Mouse (Mus musculus): Measurements from ENCODE around the gene Fbh1. TPM values are rescaled to one million over a fixed set of nuclear protein-coding genes. Genes with fewer than 3 reads are reported as not detected.
A peak's percentile ranks its signal among the peaks of the same experiment; 100 is the strongest.
"Not testable (repeated sequence)": the region's sequence is repeated elsewhere in the genome, so short reads cannot be mapped to it uniquely, and the experiment has no call there.

Fbh1 gene
- polyA plus RNA-seq, 1 experiment from 2014 or later: 133 TPM

GRCm38 (mm10) chr2:11718573-11718972 is 58.8 kb downstream of the Fbh1 start:
- WGBS: 84% methylated on average over 2 of the region's 2 CpGs
- ATAC-seq (ENCODE audit: insufficient number of reproducible peaks, low FRiP score): no peak
- H3K4me2 ChIP-seq: no peak overlapping the region
- H3K4me3 ChIP-seq: no peak overlapping the region
- H3K9ac ChIP-seq: no peak overlapping the region
- H3K4me1 ChIP-seq (replicated peaks): no peaks in the 10 kb centered on the region
- no peaks in the 10 kb centered on the region for H3K9me3 ChIP-seq (replicated peaks)
- no peaks in the 10 kb centered on the region for H3K27me3 ChIP-seq (replicated peaks)
- H3K27ac ChIP-seq (ENCODE audit: poor library complexity, severe bottlenecking): no peak overlapping the region
- no peaks in the 10 kb centered on the region for H3K36me3 ChIP-seq

- WGBS: 63% methylated on average over 4 of the region's 4 CpGs
- no peaks in the 10 kb centered on the region for H3K36me3 ChIP-seq
- ATAC-seq (ENCODE audit: insufficient number of reproducible peaks, low FRiP score): no peak
These were observed 62.8 kb downstream of the Fbh1 start for GRCm38 (mm10) chr2:11714535-11714934.

GRCm38 (mm10) chr2:11713021-11713420 is 64.4 kb downstream of the Fbh1 start:
- Histone ChIP-seq H3K4me1 (replicated peaks) (no peaks in the 10 kb centered on the region), H3K36me3 (no peaks in the 10 kb centered on the region), H3K9ac (no peak overlapping the region), H3K4me2 (no peak overlapping the region), H3K27ac (ENCODE audit: poor library complexity, severe bottlenecking) (no peak overlapping the region), H3K4me3 (no peak overlapping the region), H3K27me3 (replicated peaks) (no peaks in the 10 kb centered on the region), H3K9me3 (replicated peaks) (no peaks in the 10 kb centered on the region)
- 72% methylated on average over 3 of the region's 3 CpGs for WGBS
- ATAC-seq (ENCODE audit: insufficient number of reproducible peaks, low FRiP score): no peak

More at GRCm38 (mm10) chr2:11714535-11714934, 62.8 kb downstream of the Fbh1 start:
- no peak overlapping the region for H3K9ac ChIP-seq
- H3K27ac ChIP-seq (ENCODE audit: poor library complexity, severe bottlenecking): no peak overlapping the region
- no peaks in the 10 kb centered on the region for H3K27me3 ChIP-seq (replicated peaks)
- no peaks in the 10 kb centered on the region for H3K4me1 ChIP-seq (replicated peaks)
- no peak overlapping the region for H3K4me2 ChIP-seq
- H3K9me3 ChIP-seq (replicated peaks): no peaks in the 10 kb centered on the region
- no peak overlapping the region for H3K4me3 ChIP-seq

GRCm38 (mm10) chr2:11712483-11712990 is 64.8 kb downstream of the Fbh1 start:
- 83% methylated on average over 6 of the region's 6 CpGs for WGBS
- H3K4me1 ChIP-seq (replicated peaks): no peaks in the 10 kb centered on the region
- no peaks in the 10 kb centered on the region for H3K27me3 ChIP-seq (replicated peaks)
- no peak for ATAC-seq (ENCODE audit: insufficient number of reproducible peaks, low FRiP score)
- H3K4me3 ChIP-seq: no peak overlapping the region
- H3K27ac ChIP-seq (ENCODE audit: poor library complexity, severe bottlenecking): no peak overlapping the region
- no peaks in the 10 kb centered on the region for H3K36me3 ChIP-seq
- no peaks in the 10 kb centered on the region for H3K9me3 ChIP-seq (replicated peaks)
- H3K9ac ChIP-seq: no peak overlapping the region
- no peak overlapping the region for H3K4me2 ChIP-seq

DNA sequence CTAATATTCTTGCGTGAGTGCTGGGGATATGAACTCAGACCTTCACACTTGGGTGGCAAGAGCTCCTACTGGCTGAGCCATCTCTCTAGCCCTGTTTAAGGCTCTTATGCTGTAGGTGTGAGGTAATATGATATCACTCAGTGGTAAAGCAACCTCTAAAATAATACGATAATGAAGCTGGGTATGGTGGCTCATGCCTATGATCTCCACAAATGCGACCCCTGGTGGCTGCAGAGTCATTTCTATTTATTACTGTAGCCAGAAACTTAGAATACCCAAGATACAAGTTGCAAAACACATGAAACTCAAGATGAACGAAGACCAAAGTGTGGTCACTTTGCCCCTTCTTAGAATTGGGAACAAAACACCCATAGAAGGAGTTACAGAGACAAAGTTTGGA is 67.3 kb downstream of the Fbh1 start:
- 55% methylated on average over 4 of the region's 4 CpGs for WGBS
- not testable (repeated sequence) for H3K9me3 ChIP-seq (replicated peaks); ATAC-seq (ENCODE audit: insufficient number of reproducible peaks, low FRiP score)

GRCm38 (mm10) chr2:11708538-11708937 is 68.8 kb downstream of the Fbh1 start:
- 78% methylated on average over 5 of the region's 5 CpGs for WGBS
- H3K4me3 ChIP-seq: no peak overlapping the region
- no peak overlapping the region for H3K9ac ChIP-seq
- H3K4me2 ChIP-seq: no peak overlapping the region
- no peak overlapping the region for H3K27ac ChIP-seq (ENCODE audit: poor library complexity, severe bottlenecking)
- no peaks in the 10 kb centered on the region for H3K9me3 ChIP-seq (replicated peaks)
- H3K27me3 ChIP-seq (replicated peaks): no peaks in the 10 kb centered on the region
- H3K4me1 ChIP-seq (replicated peaks): peaks cover 7% of the 10 kb centered on the region; the same call in 1 of the 2 replicates
- H3K36me3 ChIP-seq: no peaks in the 10 kb centered on the region
- ATAC-seq (ENCODE audit: insufficient number of reproducible peaks, low FRiP score): no peak

More for the DNA sequence above, 67.3 kb downstream of the Fbh1 start:
- H3K36me3 ChIP-seq; H3K4me2 ChIP-seq; H3K27me3 ChIP-seq (replicated peaks); H3K4me3 ChIP-seq; H3K9ac ChIP-seq; H3K27ac ChIP-seq (ENCODE audit: poor library complexity, severe bottlenecking); H3K4me1 ChIP-seq (replicated peaks): not testable (repeated sequence)

GRCm38 (mm10) chr2:11706746-11707065 is 70.7 kb downstream of the Fbh1 start:
- no peak overlapping the region for H3K27ac ChIP-seq (ENCODE audit: poor library complexity, severe bottlenecking)
- H3K4me1 ChIP-seq (replicated peaks): peaks cover 7% of the 10 kb centered on the region; the same call in 1 of the 2 replicates
- no peak overlapping the region for H3K9ac ChIP-seq
- no peak for ATAC-seq (ENCODE audit: insufficient number of reproducible peaks, low FRiP score)
- WGBS: 40% methylated on average over 6 of the region's 6 CpGs
- no peak overlapping the region; the same call in 1 of the 2 replicates for H3K4me3 ChIP-seq
- peak overlapping the region; percentile 90 for H3K4me2 ChIP-seq
- H3K9me3 ChIP-seq (replicated peaks): no peaks in the 10 kb centered on the region
- H3K27me3 ChIP-seq (replicated peaks): no peaks in the 10 kb centered on the region
- no peaks in the 10 kb centered on the region for H3K36me3 ChIP-seq

- H3K36me3 ChIP-seq: no peaks in the 10 kb centered on the region
- peaks cover 7% of the 10 kb centered on the region; the same call in 1 of the 2 replicates for H3K4me1 ChIP-seq (replicated peaks)
- no peaks in the 10 kb centered on the region for H3K27me3 ChIP-seq (replicated peaks)
- H3K9me3 ChIP-seq (replicated peaks): no peaks in the 10 kb centered on the region
- WGBS: 2% methylated on average over 28 of the region's 28 CpGs
- peak overlapping the region; percentile 90 for H3K4me2 ChIP-seq
- H3K4me3 ChIP-seq: peak overlapping the region; percentile 63
- H3K27ac ChIP-seq (ENCODE audit: poor library complexity, severe bottlenecking): no peak overlapping the region
- peak; percentile 68; the same call in 1 of the 2 replicates for ATAC-seq (ENCODE audit: insufficient number of reproducible peaks, low FRiP score)
- peak overlapping the region; percentile 72 for H3K9ac ChIP-seq
These were observed 71.2 kb downstream of the Fbh1 start for GRCm38 (mm10) chr2:11706030-11706745.

DNA sequence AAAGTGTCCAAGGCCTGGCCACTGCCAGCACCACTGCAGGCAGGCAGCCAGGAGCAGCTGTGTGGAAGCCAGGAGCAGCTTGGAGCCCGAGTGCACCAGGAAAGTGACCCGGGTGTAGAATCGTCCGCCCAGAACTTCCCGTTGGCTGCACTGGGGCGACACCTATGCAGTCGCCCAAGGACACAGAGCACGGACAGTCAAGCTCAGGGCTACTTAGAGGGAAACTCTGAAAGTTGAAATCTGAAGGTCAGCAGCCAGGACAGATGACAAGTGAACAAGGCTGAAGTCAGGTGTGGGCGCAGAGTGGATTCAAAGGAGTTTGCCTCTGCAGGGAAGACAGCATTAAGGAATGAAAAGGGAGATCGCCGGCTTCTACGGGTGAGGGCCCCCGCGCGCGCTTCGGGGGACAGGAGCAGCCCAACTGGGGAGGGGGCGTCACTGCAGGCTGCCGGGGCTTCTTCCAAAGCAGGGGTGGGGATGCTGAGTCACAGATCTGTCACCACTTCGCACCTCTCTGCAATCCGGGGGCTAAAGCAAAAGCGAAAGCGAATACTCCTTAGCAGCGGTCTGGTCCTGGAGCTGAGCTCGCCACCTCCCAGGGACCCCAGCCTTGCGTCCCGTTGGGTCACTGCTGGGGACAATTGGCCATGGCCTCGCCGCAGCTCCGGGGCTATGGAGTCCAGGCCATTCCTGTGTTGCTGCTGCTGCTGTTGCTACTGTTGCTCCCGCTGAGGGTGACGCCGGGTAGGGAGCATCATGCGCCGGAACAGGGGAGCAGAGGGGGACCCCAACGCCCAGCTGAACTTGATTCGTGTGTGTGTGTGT is 72.0 kb downstream of the Fbh1 start, which contains the start of gene Il15ra:
TSS of gene Il15ra (plus strand) at position 90 of the 825 bp plus-strand sequence.
- H3K4me3 ChIP-seq: peak within 1 kb of the TSS; percentile 63
- peaks cover 7% of the 10 kb centered on the region; the same call in 1 of the 2 replicates for H3K4me1 ChIP-seq (replicated peaks)
- H3K9ac ChIP-seq: peak within 1 kb of the TSS; percentile 72
- H3K27ac ChIP-seq (ENCODE audit: poor library complexity, severe bottlenecking): peak within 1 kb of the TSS; percentile 60
- H3K36me3 ChIP-seq: no peaks in the 10 kb centered on the region
- WGBS: under 1% methylated on average over 37 of the region's 37 CpGs
- H3K4me2 ChIP-seq: peak within 1 kb of the TSS; percentile 90
- no peaks in the 10 kb centered on the region for H3K27me3 ChIP-seq (replicated peaks)
- ATAC-seq (ENCODE audit: insufficient number of reproducible peaks, low FRiP score): peak; percentile 80
- H3K9me3 ChIP-seq (replicated peaks): no peaks in the 10 kb centered on the region

DNA sequence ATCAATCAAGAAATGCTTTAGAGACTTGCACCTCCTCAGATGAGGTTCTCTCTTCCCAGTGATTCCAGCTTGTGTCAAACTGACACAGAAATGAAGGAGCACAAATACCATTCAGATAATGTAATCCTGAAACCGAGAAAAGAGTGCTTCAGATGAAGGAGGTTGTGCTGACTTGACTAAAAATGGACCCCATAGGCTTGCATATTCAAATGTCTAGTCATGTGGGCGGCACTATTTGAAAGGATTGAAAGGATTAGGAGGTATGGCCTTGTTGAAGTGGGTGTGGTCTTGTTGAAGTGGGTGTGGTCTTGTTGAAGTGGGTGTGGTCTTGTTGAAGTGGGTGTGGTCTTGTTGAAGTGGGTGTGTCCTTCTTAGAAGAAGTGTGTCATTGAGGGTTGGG is 77.5 kb downstream of the Fbh1 start:
- Histone ChIP-seq H3K36me3 (no peaks in the 10 kb centered on the region), H3K4me2 (no peak overlapping the region), H3K9me3 (replicated peaks) (no peaks in the 10 kb centered on the region), H3K27me3 (replicated peaks) (no peaks in the 10 kb centered on the region), H3K9ac (no peak overlapping the region), H3K4me3 (no peak overlapping the region), H3K4me1 (replicated peaks) (no peaks in the 10 kb centered on the region), H3K27ac (ENCODE audit: poor library complexity, severe bottlenecking) (no peak overlapping the region)
- 82% methylated on average over 2 of the region's 2 CpGs for WGBS
- ATAC-seq (ENCODE audit: insufficient number of reproducible peaks, low FRiP score): 0 out of 2 replicates have a peak, but pooled peaks have one; percentile 48

DNA sequence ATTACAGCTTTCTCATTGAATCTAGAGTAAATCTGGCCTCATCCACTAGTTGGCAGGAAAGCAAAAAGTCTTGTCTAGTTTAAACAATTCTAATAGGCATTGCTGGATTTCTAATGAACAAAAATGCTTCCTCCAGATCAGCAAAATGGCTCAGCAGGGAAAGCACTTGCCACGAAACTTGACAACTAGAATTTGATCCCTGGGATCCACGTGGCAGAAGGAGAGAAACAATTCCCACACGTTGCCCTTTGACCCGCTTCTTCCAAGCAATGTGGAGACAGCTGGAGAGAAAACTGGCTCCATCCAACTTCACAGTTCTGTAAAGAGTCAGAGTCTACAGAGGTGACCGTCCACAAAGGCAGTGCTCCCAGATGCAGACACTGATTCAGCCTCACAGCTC is 78.4 kb downstream of the Fbh1 start:
- no peaks in the 10 kb centered on the region for H3K36me3 ChIP-seq
- no peak overlapping the region for H3K27ac ChIP-seq (ENCODE audit: poor library complexity, severe bottlenecking)
- no peaks in the 10 kb centered on the region for H3K4me1 ChIP-seq (replicated peaks)
- no peak overlapping the region for H3K4me2 ChIP-seq
- no peak for ATAC-seq (ENCODE audit: insufficient number of reproducible peaks, low FRiP score)
- WGBS: 64% methylated on average over 5 of the region's 5 CpGs
- no peaks in the 10 kb centered on the region for H3K9me3 ChIP-seq (replicated peaks)
- no peaks in the 10 kb centered on the region for H3K27me3 ChIP-seq (replicated peaks)
- H3K9ac ChIP-seq: no peak overlapping the region
- no peak overlapping the region for H3K4me3 ChIP-seq
